Mouse (Mus musculus) skeletal muscle tissue, adult 2 months (tissue): Measurements from ENCODE around the gene Radil.

Experiments used
- DNase-seq: peaks from one replicate; pipeline ENCODE4 v3.0.0-alpha.2; 2012; ENCODE audit warnings: low read depth, low spot score

Gene Radil

GRCm38 (mm10) chr5:142550706-142551652 is at the start of gene Radil:
Gene Radil, minus strand, starts transcription at chr5:142551098.
- DNase-seq: peak; percentile 98

GRCm38 (mm10) chr5:142597648-142598390 is 46.9 kb upstream of the Radil start:
- DNase-seq: no peak

- no peak for DNase-seq
Measured at GRCm38 (mm10) chr5:142596723-142597122, 45.8 kb upstream of the Radil start.

- no peak for DNase-seq
Measured at GRCm38 (mm10) chr5:142595698-142596097, 44.8 kb upstream of the Radil start.

- no peak for DNase-seq
Measured at GRCm38 (mm10) chr5:142590953-142591616, 40.2 kb upstream of the Radil start.

DNA sequence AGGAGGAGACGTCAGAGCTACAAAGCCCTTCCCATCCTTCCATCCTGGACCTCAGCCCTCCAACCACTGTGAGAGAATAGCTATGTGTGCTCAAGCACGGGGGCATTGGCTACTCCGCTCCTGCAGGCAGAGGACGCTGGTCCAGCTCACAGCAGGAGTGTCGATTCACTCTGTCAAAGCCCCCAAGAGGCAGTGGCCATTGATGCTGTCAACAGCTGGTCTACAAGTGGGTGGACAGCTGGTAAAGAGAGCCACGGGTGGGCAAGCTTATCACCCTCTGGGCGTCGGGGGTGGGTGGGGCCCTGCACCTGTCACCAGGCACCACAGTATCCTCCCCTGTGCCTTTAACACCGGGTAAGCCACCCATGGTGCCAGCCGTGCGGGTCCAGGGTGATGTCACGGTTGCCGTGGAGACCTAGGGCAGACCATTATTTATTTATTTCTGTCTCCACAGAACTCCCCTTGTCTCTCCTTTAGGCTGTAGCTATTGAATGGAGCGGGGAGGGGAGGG is 32.8 kb upstream of the Radil start:
- DNase-seq: no peak

DNA sequence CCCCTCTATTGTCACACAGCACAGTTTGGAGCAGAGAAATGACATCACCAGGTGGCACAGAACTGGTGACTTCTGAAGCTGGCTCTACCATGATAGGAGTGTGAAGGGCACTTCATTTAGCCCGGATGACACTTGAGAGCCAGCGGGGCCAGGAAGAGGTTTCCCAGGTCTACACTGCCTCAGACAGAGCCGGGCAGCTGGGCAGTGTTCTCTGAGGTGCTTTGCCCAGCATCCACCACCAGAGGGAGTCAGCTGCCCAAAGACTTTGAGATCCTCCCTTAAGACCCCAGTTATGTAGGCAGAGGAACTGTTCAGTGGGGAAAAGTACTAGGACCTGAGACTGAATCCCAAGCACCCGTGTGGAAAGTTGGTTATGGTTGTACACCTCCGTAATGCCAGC is 30.6 kb upstream of the Radil start:
- DNase-seq: no peak

GRCm38 (mm10) chr5:142578192-142578591 is 27.3 kb upstream of the Radil start:
- DNase-seq: no peak

DNA sequence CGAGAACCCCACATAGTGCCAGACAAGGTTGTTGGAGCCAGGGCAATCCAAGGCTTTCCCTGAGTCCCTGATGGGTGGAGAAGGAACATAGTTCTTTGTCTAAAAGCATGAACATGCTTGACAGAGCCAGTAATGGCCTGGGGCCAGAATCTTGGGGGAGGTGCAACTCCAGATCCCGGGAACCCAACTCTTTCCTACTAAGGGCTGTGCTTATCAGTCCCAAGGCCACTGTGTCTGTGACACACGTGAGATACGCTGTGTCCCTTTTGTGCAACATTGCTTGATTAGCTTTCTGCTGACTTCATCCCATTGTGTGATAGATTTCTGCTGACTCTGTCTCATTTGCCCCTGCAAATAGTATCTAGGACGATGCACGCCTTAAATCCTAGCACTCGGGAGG is 25.9 kb upstream of the Radil start:
- DNase-seq: no peak

DNA sequence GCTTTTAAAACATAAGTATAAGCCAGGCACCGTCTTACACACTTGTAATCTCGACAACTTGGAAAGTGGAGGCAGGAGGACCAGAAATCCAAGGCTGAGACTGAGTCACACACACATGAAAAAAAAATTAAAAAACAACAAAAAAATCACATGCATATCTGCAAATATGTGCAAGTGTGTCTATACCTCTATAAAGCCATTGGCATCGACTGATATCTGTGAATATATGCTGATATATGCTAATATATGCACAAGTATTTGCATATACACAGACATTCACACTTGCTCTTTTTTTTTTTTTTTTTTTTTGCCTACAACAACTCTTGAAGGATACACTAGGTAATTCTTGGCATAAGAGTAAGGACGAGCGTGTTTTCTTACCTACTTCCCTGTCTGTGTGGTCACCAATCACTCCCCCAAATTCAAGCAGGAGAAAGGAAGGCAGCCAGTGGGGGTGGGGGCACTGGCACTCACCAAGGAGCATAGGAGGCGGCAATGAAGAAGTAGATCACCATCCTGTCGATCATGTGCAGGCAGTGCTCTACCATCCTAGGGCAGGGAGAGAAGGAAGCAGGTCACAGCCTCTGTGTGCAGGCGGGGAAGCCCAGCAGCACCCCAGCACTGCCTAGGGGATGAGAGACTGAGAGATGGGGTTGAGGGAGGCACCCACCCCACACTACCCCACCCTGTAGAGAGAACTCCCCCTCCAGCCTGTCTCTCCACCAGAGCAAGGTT is 23.6 kb upstream of the Radil start:
- no peak for DNase-seq

- no peak for DNase-seq
Measured at GRCm38 (mm10) chr5:142564606-142565005, 13.7 kb upstream of the Radil start.

- DNase-seq: no peak
Measured at GRCm38 (mm10) chr5:142560261-142560660, 9.4 kb upstream of the Radil start.

DNA sequence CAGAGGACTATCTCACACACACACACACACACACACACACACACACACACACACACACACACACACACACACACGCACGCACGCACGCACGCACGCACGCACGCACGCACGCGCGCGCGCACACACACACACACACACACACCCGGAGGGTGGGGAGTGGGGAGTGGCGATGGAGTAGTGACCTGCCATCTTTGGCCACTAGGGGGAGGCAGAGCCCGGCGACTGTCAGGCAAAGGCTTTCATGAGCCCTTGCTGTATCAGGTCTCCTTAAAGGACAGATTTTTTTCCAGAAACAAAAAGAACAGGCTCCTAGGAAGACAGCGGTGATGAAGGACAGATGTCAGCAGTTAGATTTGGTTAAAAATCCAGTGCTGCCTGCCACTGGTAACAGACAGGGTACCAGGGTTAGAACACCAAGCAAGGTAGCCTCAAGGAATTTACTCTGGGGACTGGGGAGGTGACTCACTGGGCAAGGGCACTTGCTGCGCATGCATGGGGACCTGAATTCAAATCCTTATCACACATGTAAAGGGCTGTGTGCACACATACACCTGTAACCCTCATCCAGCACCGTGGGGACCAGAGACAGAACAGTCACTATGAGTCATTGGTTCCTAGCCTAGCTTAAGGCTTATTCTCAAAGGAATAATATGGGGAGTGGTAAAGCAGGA is 6.6 kb upstream of the Radil start:
- DNase-seq: peak; percentile 69

DNA sequence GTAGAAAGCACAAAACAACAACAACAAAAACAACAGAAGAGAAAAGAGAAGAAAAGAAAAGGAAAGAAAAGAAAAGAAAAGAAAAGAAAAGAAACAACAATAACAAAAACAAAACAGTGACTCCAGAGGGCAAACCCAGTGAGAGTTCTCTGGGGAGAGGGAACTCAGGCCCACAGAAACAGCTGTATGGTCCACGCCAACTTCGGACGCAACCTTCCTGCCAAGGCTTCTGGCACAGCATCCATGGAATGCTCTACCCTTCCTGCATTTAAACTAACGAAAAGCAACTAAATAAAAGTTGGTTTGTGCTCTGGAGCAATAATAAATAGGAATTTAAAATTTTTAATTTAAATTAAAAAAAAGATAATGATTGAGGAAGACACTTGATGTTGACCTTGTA is 5.8 kb upstream of the Radil start:
- no peak for DNase-seq

DNA sequence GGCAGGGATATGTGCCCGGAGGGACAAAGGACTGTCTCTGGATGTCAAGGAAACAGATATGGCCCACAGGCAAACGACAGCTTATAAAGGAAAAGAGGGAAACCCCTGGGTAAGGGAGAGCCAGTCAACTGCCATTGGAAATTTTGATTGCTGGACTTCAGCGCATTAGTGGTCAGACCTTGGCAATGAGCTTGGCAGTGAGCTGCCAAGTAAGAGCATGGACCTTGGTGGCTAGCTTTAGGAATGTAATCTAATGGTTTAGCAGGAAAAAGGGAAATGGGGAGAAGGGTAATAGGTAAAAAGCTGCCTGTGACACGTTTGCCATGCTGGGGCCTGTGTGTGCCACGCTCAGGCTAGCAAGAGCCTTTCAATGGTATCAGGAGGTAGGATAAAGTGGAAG is 5.0 kb upstream of the Radil start:
- DNase-seq: no peak

- peak; percentile 64 for DNase-seq
Measured at GRCm38 (mm10) chr5:142549961-142550705, 765 bp downstream of the Radil start.

DNA sequence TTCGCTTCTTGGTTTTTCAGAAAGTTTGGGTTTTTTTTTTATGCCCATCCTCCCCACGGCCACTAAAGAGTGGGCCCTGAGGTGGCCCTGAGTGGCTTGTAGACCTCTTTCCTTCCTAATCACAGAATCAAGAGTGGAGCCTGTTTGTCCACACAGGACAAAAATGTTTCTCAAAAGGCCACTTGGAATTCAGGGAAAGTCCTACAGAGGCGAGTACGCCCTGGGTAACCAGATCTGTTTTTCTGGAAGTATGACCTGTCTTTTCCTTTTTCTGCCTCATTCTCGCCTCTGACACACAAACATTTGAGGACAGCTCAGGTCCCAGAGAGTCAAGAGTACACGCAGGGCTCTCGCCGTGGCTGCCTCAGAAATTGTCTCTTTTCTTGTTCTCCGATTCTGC is 1.5 kb downstream of the Radil start:
- DNase-seq: peak; percentile 24

GRCm38 (mm10) chr5:142547066-142547465 is 3.8 kb downstream of the Radil start:
- no peak for DNase-seq

DNA sequence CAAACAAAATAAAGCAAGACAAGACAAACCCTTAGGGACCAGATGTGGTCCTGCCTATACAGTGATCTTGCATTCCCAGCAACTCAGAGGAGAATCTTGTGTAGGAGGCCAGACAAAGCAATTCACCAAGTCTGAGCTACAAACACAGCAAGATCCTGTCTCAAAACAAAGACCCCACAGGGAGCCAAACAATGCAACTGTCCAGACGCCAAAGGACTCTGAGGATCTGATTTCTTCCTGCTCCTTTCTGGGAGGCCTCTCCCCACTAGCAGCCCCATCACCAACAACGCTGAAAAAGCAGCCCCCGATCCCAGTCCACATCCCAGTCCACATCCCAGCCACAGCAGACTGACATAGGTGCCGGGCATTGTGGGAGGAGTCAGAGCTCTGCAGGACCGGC is 4.6 kb downstream of the Radil start:
- DNase-seq: no peak
